Mouse (Mus musculus) MEL (cell line): ENCODE measurements around the gene Ifi206. TPM values are rescaled to one million over a fixed set of nuclear protein-coding genes. Genes with fewer than 3 reads are reported as not detected.

Experiments
- DNase-seq: peaks from one replicate; pipeline ENCODE4 v3.0.0; 2011; ENCODE audit warnings: low read depth, low spot score
- H3K27ac ChIP-seq: 2 replicates; pipeline ENCODE4 v1.5.1; 2012; ENCODE audit warnings: low read depth, mild to moderate bottlenecking, control low read depth, low read length, moderate library complexity; ENCODE audit not compliant: control insufficient read depth
- H3K27me3 ChIP-seq, 2 experiments: fragments of 150-350 bp in 1 of 2; sonication (generic) in 1 of 2; 2 replicates each; pipeline ENCODE4 v1.6.1; 2012; ENCODE audit warnings: low read length in 2 of 2, mild to moderate bottlenecking in 2 of 2, improper control_type of control experiment in 1 of 2, moderate library complexity in 1 of 2; ENCODE audit not compliant: insufficient read depth in 2 of 2, control insufficient read depth in 1 of 2
- H3K36me3 ChIP-seq, 2 experiments: 2 replicates each; pipeline ENCODE4 v1.6.1; 2012 to 2014; ENCODE audit warnings: low read length in 2 of 2, improper control_type of control experiment in 1 of 2, inconsistent platforms in 1 of 2, mild to moderate bottlenecking in 1 of 2; ENCODE audit not compliant: insufficient read depth in 2 of 2, control insufficient read depth in 1 of 2
- H3K4me1 ChIP-seq, 2 experiments: fragments of 150-350 bp in 1 of 2; sonication (generic) in 1 of 2; 2 replicates each; pipeline ENCODE4 v1.6.1; 2012; ENCODE audit warnings: low read length in 2 of 2, improper control_type of control experiment in 1 of 2, mild to moderate bottlenecking in 1 of 2; ENCODE audit not compliant: insufficient read depth in 2 of 2, control insufficient read depth in 1 of 2
- H3K4me3 ChIP-seq, 2 experiments: fragments of 150-350 bp in 1 of 2; sonication (generic) in 1 of 2; 2 replicates each; pipeline ENCODE4 v1.5.1; 2012; ENCODE audit warnings: low read depth in 2 of 2, low read length in 2 of 2, mild to moderate bottlenecking in 2 of 2, moderate library complexity in 2 of 2, control low read depth in 1 of 2, improper control_type of control experiment in 1 of 2; ENCODE audit not compliant: control insufficient read depth in 1 of 2, insufficient read depth in 1 of 2
- H3K79me2 ChIP-seq: 2 replicates; pipeline ENCODE4 v1.6.1; 2012; ENCODE audit warnings: mild to moderate bottlenecking, low read length, moderate library complexity; ENCODE audit not compliant: control insufficient read depth, poor library complexity, insufficient read depth
- H3K9ac ChIP-seq: 2 replicates; pipeline ENCODE4 v1.6.1; 2012; ENCODE audit warnings: low read depth, mild to moderate bottlenecking, control low read depth, low read length, moderate library complexity; ENCODE audit not compliant: control insufficient read depth, poor library complexity, severe bottlenecking
- H3K9me3 ChIP-seq: fragments of 150-350 bp; sonication (generic); replicated peaks from 2 replicates; pipeline ENCODE4 v1.6.1; 2012; ENCODE audit warnings: mild to moderate bottlenecking, low read length, improper control_type of control experiment, moderate library complexity; ENCODE audit not compliant: insufficient read depth
- CHD1 ChIP-seq: IDR thresholded peaks from 2 replicates; pipeline ENCODE4 v1.6.1; 2012; ENCODE audit warnings: low read depth, mild to moderate bottlenecking, inconsistent platforms, low read length, improper control_type of control experiment
- MAFK ChIP-seq: IDR thresholded peaks from 2 replicates; pipeline ENCODE4 v1.6.1; 2011; ENCODE audit warnings: low read depth, mild to moderate bottlenecking, low read length, improper control_type of control experiment, borderline replicate concordance
- MEF2A ChIP-seq: IDR thresholded peaks from 2 replicates; pipeline ENCODE4 v1.6.1; 2014; ENCODE audit warnings: low read depth, mild to moderate bottlenecking, inconsistent platforms, low read length, improper control_type of control experiment; ENCODE audit not compliant: poor library complexity, insufficient replicate concordance, severe bottlenecking; ENCODE audit errors: extremely low read depth
- NRF1 ChIP-seq: IDR thresholded peaks from 2 replicates; pipeline ENCODE4 v1.6.1; 2014; ENCODE audit warnings: low read depth, mild to moderate bottlenecking, inconsistent platforms, low read length, improper control_type of control experiment, moderate library complexity; ENCODE audit not compliant: poor library complexity, insufficient read depth, severe bottlenecking
- SMC3 ChIP-seq: IDR thresholded peaks from 2 replicates; pipeline ENCODE4 v1.6.1; 2011; ENCODE audit warnings: low read depth, low read length, improper control_type of control experiment
- TBP ChIP-seq: IDR thresholded peaks from 2 replicates; pipeline ENCODE4 v1.8.0; 2011; ENCODE audit warnings: low read depth, low read length, improper control_type of control experiment
- USF2 ChIP-seq, 2 experiments: IDR thresholded peaks; 2 replicates each; pipeline ENCODE4 v1.6.1; 2011 to 2012; ENCODE audit warnings: improper control_type of control experiment in 2 of 2, low read length in 2 of 2, borderline replicate concordance in 1 of 2, inconsistent platforms in 1 of 2, low read depth in 1 of 2, mild to moderate bottlenecking in 1 of 2; ENCODE audit not compliant: insufficient read depth in 1 of 2
- ZKSCAN1 ChIP-seq: IDR thresholded peaks from 2 replicates; pipeline ENCODE4 v1.6.1; 2012; ENCODE audit warnings: low read depth, mild to moderate bottlenecking, inconsistent platforms, low read length, improper control_type of control experiment, moderate library complexity
- polyA plus RNA-seq, 2 experiments: library from polyadenylated mRNA; stranded (reverse) in 1 of 2; unstranded in 1 of 2; fragments of >175 nt in 1 of 2; fragments of >200 nt in 1 of 2; gene quantifications; 2 replicates each; pipeline versions ENCODE4 v1.2.1 to v1.2.4; 2012; ENCODE audit warnings: low replicate concordance in 2 of 2, low read depth in 1 of 2; ENCODE audit not compliant: insufficient read length in 2 of 2, insufficient read depth in 1 of 2, missing spikeins in 1 of 2
- total RNA-seq: library from RNA; depleted of rRNA; stranded (reverse); fragments of 300-350 nt; gene quantifications from 2 replicates; pipeline ENCODE4 v1.2.3, GENCODE M21; 2012; rRNA removed

Gene Ifi206
- total and polyA plus RNA-seq, 3 experiments, result not detected

DNA sequence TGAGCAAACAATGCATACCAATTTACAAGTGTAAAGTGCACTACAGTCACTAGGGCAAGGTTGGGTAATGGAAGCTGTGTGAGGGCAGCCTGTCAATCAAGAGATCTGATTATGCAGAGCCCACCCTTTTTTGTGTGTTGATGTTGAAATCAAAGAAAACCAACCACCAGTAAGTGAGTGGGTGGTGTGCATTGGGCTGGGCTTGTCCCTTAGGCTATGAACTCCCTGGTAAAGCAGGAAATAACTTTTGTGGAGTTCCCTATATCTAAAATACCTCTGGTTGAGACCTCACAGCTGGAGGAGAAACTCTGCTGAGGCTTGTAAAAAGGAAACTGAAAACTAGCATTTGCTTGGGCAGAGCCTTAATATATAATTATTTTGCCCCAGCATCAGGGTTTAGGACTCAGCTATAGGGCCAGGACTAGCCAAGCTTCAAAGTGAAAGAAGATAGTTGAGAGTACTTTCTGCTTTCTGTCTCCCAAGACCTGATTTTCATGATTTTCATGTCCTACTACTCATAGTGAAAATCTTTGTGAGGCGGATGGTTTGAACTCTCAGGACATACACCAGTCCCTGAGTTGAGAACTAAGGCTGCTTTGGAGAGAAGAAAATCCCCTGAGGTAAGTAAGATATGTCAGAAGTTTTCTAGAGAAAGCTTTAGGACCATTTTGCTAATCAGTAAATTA, 71.8 kb downstream of the Ifi206 start:
- H3K9ac ChIP-seq, result no peak overlapping the region; the same call in 1 of the 2 replicates

DNA sequence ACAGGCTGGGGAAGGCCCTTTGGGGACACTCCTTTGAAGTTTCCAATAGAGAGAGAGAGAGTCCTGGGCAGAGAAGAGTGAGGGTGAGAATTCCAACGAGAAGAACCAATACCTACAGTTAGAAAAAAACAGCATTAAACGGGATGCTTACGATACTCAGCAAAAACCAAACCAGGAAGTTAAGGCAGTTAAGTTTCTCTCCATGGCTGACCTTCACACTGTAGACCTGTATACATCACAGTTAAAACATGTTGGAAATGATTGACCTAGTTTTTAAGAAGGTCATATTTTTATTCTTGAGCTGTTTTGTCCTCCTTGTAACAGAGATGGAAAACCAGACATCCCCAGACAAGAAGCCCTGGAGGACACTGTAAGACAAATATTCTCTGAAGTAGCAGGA, 72.3 kb downstream of the Ifi206 start:
- no peak for DNase-seq
- no peaks in the 10 kb centered on the region for H3K27me3 ChIP-seq
- TF ChIP-seq MEF2A, result no peak
- no peak for TF ChIP-seq CHD1
- TF ChIP-seq TBP, result no peak
- no peak for TF ChIP-seq MAFK
- no peak for TF ChIP-seq USF2 (IDR thresholded peaks at IDR 0.05; ENCODE audit: borderline replicate concordance in 1 of 2, insufficient read depth in 1 of 2, low read depth in 1 of 2, low read length in 2 of 2)
- no peak for TF ChIP-seq ZKSCAN1
- TF ChIP-seq NRF1, result no peak
- TF ChIP-seq SMC3, result no peak
- no peak overlapping the region for H3K27ac ChIP-seq
- H3K79me2 ChIP-seq, result no peaks in the 10 kb centered on the region
- no peaks in the 10 kb centered on the region; a peak in 1 of 4 replicates for H3K36me3 ChIP-seq
- H3K4me1 ChIP-seq, result no peaks in the 10 kb centered on the region
- H3K9ac ChIP-seq, result no peak overlapping the region
- H3K4me3 ChIP-seq, result no peak overlapping the region
- H3K9me3 ChIP-seq, result no peaks in the 10 kb centered on the region

More for the DNA sequence above, 71.8 kb downstream of the Ifi206 start:
- no peak overlapping the region for H3K27ac ChIP-seq
- DNase-seq, result no peak
- no peak overlapping the region for H3K4me3 ChIP-seq
- no peak for TF ChIP-seq USF2 (IDR thresholded peaks at IDR 0.05; ENCODE audit: borderline replicate concordance in 1 of 2, insufficient read depth in 1 of 2, low read depth in 1 of 2, low read length in 2 of 2)
- H3K27me3 ChIP-seq, result no peaks in the 10 kb centered on the region
- H3K36me3 ChIP-seq, result no peaks in the 10 kb centered on the region; a peak in 1 of 4 replicates
- no peaks in the 10 kb centered on the region for H3K79me2 ChIP-seq
- H3K9me3 ChIP-seq, result no peaks in the 10 kb centered on the region
- H3K4me1 ChIP-seq, result no peaks in the 10 kb centered on the region

Other genes with a start within 250 kb of the Ifi206 start
- gene Olfr418, start 225.0 kb downstream of the Ifi206 start, total RNA-seq, result not detected in 2 replicates
- not detected for gene Olfr418, start 225.0 kb downstream of the Ifi206 start, polyA plus RNA-seq
- gene Mptx2, start 213.3 kb downstream of the Ifi206 start, total RNA-seq, result not detected in 2 replicates
- not detected for gene Mptx2, start 213.3 kb downstream of the Ifi206 start, polyA plus RNA-seq
- gene Ackr1, start 157.3 kb downstream of the Ifi206 start, total RNA-seq, result 0.19 and 0.20 TPM in 2 replicates
- under 1 TPM in 1 of 2 experiments, not detected in 1; 0.42 TPM for gene Ackr1, start 157.3 kb downstream of the Ifi206 start, polyA plus RNA-seq
- gene Aim2, start 140.2 kb downstream of the Ifi206 start, total RNA-seq, result 2.3 TPM in 2 replicates
- 1 to 10 TPM in 1 of 2 experiments, not detected in 1; 9.1 TPM for gene Aim2, start 140.2 kb downstream of the Ifi206 start, polyA plus RNA-seq
- gene Cadm3, start 123.3 kb downstream of the Ifi206 start, total RNA-seq, result 0.19 and 0.20 TPM in 2 replicates
- gene Cadm3, start 123.3 kb downstream of the Ifi206 start, polyA plus RNA-seq, result under 1 TPM in 1 of 2 experiments, not detected in 1; 0.03 TPM
- not detected in 2 replicates for gene Ifi214, start 44.9 kb upstream of the Ifi206 start, total RNA-seq
- gene Ifi214, start 44.9 kb upstream of the Ifi206 start, polyA plus RNA-seq, result not detected
- not detected in 2 replicates for gene Ifi213, start 108.2 kb upstream of the Ifi206 start, total RNA-seq
- gene Ifi213, start 108.2 kb upstream of the Ifi206 start, polyA plus RNA-seq, result not detected
- not detected in 2 replicates for gene Ifi209, start 139.9 kb upstream of the Ifi206 start, total RNA-seq
- not detected for gene Ifi209, start 139.9 kb upstream of the Ifi206 start, polyA plus RNA-seq
- not detected in 2 replicates for gene Ifi208, start 182.6 kb upstream of the Ifi206 start, total RNA-seq
- not detected for gene Ifi208, start 182.6 kb upstream of the Ifi206 start, polyA plus RNA-seq